Mouse (Mus musculus) common myeloid progenitor, adult 5-6 weeks (primary cell): Measurements from ENCODE around the gene Ptprs. TPM values are rescaled to one million over a fixed set of nuclear protein-coding genes. Genes with fewer than 3 reads are reported as not detected.

Experiments
- ATAC-seq: replicated peaks from 2 replicates; pipeline ENCODE4 v1.8.0; 2016; ENCODE audit warnings: low read depth, mild to moderate bottlenecking, moderate TSS enrichment, inconsistent platforms; ENCODE audit not compliant: poor library complexity, severe bottlenecking
- total RNA-seq: library from RNA; stranded (forward); fragments of 200-1000, 187-1606 nt; gene quantifications from 2 replicates; pipeline ENCODE4 v1.2.3, GENCODE M21; 2017

The Ptprs gene
- total RNA-seq, 1 experiment from 2014 or later, result 105 TPM

DNA sequence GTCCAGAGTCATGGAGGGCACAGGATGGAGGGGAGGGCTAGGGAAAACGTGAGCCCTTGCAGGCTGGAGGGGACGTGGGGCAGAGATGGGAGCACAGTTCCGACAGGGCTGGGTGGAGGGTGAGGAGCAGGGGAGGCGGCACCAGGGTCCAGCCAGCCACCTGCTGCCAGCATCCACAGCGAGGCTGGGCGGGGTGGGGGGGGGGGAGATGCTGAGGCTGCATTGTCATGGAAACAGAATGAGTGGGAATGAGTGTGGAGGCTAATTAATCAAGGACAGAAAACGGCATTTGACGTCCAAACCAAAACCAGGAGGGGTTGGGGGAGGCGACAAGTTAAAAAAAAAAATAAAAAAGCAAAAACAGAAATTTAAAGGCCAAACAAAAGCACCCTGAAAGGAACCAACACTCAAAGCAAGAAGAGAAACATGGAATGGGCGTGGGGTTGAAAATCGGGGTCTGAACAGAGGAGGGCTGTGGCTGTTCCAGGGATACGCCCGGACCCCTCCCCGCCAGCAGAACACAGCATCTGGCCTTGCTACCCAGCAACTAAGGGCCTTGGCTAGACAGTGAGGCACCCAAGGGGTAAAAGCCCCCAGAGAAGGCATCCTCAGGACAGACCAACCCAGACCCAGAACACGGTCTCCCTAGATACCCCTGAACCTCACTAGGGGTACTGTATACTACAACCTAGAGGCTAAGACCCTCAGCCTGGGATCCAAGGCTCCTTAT is 36.4 kb downstream of the Ptprs start:
- no peak for ATAC-seq

DNA sequence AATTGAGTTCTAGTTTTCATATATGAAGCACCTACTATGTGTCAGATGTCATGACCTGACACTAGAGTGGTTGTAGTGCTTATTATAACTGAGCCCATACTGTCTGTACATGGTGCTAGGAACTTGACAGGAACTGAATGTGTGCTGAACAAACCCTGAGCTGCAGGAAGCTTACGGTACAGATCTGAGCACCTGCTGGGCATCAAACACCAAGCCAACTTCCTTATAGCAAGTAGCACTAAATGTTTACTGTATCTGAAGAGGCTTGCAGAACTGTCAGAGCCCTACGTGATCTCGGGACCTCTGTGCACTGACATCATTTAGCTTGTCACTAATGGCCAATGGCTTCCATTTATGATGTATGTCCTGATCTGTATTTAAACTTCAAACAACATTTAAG is 44.7 kb downstream of the Ptprs start:
- no peak for ATAC-seq

DNA sequence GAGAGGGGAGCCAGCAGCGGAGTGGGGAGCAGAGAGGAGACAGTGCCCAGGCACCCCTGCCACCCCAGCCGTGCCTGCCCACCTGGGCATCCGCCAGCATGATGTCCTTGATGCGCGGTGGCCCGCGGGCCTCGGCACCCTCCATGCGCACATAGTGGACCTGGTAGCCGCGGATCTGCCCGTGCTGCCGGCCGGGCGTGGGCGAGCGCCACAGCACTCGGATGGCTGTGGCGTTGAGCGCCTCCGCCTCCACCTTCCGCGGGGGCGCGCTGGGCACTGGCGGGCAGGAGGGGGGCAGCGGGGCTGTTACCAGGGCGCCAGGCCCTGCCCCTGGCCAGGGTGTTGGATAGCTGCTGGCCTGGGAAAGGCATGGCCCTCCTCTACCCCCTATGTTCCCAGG is 48.4 kb downstream of the Ptprs start:
- no peak for ATAC-seq

DNA sequence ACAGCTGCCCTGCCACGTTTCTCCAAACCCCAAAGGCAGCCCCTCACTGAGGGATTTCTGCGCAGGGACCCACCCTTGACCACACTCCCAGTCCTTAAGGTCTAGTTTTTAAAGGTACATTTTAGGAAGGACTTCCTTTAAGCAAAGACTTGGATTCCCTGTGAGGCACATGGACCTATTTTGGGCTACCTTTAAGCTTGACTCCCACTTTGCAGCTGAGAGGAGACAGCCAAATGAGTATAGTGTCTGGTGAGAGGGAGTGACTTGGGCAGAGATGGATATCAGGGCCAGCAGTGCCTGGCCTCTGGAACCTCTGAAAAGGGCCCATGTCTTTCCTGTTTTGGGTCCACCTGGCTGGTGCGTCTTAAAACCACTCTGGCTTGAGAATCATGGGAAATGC is 50.3 kb downstream of the Ptprs start:
- ATAC-seq, result no peak

DNA sequence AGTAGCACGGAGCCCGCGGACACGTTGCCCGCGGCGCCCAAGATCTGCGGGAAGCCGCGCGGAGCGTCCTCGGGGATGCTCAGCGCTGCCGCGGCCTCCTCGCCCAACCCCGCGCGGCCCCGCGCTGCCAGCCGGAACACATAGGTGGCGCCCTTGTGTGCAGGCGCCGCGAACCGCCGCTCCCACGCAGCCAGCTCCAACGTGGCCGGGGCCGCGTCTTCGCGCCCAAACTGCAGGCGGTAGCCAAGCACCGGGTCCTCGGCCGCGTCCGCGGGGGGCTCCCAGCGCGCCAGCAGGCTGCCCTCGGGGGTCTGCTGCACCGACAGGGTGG is 50.7 kb downstream of the Ptprs start:
- ATAC-seq, result peak; percentile 75

DNA sequence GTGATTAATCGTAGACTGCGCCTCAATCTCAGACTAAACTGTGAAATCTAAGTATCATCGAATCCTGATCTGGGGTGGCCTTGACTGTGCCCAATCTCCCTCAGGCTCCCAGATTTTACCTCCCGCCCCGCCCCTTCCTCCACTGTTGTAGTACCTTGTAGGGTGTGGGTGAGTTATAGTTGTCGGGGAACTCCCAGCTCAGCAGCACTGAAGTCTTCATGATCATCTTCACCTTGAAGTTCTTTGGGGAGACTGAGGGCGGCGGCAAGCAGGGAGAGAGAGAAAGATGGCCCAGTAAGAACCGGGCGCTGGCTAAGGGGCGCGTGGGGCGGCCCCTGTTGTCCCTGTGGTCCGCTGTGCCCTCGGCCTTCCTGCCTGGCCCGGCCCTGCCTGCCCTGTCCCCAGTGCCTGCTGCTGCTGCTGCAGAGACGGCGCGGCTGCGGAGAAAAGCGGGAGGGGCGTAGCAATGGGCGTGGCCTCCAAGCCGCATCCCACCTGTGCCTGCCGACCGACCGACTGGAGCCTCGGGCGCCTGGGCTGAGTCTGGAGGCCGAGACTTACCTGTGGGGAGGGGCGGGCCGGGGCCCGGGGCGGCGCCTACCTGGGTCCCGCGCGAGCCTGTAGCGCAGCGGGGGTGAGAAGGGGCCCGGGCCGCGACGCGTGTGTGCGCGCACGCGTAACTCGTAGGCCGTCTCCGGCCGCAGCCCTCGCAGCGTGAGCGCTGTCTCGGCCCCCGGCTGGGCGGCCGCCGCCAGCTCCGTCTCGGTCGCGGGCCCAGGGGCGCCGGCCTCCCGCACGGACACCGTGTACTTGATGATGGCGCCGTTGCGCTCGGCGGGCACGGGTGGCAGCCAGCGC is 51.3 kb downstream of the Ptprs start:
- peak; percentile 52 for ATAC-seq

DNA sequence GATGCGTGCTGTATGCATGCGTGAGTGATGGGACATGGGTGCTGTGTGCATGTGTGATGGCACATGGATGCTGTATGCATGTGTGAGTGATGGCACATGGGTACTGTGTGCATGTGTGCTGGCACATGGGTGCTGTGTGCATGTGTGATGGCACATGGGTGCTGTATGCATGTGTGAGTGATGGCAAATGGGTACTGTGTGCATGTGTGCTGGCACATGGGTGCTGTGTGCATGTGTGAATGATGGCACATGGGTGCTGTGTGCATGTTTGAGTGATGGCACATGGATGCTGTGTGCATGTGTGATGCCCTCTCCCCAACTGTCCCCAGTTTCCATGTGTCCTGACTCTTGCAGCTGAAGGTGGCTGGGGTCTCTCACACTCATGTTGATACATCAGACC is 56.3 kb downstream of the Ptprs start:
- no peak for ATAC-seq

DNA sequence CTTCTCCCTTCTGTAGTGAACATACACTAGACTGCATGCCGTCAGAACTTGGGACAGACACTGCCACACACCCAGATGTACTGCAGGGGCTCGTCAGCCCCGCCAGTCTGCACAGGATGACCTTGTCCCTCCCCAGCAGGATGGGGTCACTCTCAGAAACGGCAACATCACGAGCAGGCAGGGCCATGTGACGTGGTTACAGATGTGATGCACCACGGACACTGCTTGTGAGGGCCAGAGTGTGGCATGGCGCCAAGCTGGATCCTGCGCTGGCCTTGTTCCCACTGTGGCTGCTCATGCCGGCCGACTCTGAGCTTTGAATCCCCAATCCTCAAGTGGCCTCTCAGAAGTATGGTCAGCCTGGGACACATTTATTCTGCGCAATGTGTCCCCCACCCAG is 58.0 kb downstream of the Ptprs start:
- ATAC-seq, result no peak

DNA sequence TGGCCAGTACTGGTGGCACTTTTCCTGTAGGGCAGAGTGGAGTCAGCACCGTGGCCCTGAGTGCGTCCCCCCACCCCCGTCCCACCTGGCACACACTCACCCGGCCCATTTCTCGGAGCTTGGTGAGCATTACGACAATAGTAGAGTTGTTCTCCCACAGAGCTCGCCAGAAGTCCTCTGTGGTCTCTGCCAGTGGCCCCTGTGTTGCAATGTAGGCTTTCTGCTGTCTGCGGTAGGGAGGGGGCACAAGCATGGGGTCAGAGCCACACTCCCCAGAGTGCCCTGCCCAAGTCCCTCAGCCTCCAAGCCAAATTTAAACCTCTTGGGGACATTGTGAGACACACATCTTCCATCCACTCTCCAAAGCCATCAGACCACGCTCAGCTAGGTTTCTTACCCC is 61.5 kb downstream of the Ptprs start:
- no peak for ATAC-seq

DNA sequence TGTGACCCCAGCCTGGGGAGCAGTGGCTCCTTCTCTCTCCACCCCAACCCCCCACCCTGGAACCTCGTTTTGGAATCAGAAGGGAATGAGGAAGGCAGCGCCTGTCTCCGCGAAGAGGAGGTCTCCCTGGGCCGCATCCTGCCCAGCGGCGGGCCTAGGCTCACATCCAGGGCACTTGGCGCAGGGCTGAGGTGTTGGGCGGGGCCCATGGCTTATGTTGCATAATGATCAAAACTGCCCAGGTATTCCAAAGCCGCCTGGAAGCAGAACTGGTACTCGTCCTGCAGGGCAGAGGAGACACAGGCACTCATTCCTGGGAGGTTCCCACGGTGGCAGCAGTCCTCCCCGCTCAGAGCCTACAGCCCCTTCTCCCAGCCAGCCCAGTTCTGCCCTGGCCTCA is 63.2 kb downstream of the Ptprs start:
- ATAC-seq, result no peak

DNA sequence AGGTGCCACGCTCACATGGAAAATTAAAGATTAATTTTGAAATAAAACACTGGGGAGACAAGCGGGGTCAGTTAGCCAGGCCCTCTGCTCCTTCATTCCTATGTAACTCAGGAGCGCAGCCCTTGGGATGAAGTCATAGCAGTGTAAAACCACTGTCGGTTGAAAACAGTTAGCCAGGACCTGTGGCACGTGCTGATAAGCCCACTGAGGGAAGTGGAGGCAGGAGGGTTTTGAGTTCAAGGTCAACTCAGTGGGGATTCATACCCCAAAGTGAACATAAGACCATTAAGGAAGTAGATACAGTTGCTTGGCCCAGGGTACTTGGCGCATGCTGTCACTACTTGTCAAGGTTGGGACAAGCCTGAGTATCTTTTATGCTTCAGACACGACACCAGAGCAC is 64.8 kb downstream of the Ptprs start:
- no peak for ATAC-seq

DNA sequence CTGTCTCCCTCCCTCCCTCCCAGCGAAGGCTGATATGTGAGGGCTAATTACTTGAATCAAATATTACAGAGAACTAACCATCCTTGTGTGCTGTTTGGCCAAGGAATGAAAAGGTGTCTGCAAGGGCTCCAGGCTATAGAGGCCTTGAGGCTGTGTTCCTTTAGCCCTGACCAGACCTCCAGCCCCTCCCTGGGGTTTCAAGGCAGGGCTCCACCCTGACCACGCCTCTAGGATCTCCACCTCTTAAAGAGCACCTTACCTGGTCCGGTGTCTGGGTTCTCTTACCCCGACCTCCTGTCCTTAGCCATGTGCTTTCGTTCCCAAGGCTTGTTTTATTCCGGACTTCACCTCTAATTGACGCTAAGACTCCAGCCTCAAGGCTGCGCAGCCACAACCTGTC is 66.5 kb downstream of the Ptprs start:
- ATAC-seq, result no peak

DNA sequence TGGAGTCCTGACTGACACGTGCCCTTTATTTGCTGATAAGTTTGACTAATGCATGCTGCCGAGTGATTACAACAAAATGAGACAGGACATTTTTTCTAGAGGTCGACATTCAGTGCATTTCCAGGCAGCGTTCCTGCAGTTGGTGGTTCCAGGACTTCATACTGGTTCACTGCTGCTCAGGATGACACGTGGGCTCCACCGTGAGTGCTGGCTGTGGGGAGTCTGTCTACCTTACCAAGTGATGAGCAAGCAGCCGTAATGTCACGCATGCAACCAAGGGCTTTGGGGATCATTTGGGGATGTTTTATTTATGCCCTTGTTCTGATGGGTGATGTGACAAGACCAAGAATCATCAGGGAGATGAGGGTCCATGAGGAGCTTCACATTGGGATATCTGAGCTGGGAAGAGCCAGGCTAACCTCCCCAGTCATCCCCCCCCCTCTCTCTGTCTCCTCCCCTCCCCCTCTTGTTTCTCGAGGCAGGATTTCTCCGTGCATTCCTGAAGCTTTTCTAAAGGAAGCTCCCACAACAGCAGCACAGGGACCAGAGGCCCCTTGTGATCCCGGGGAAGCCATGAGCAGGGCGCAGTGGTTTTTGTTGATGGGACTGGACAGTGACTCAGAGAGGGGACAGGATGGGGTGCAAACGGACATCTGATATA is 67.2 kb downstream of the Ptprs start:
- no peak for ATAC-seq

DNA sequence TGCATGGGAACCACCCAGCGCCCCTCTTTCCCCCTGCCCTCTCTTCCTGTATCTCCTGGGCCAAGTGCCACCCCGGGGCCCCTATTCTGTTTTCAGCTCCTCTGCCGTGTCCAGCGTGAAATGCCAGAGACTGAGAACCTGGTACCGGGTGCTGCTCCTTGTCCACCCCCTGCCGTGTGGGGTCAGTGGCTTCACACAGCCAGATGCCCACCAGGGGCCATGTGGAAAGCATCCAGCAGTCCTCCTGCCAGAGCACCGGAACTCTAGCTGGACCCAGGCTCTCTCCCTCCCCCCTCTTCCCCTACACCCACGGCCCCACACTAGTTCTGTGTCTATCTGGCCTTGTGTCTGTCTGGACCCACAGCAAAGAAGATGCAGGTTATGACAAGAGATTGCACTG is 68.9 kb downstream of the Ptprs start:
- no peak for ATAC-seq

DNA sequence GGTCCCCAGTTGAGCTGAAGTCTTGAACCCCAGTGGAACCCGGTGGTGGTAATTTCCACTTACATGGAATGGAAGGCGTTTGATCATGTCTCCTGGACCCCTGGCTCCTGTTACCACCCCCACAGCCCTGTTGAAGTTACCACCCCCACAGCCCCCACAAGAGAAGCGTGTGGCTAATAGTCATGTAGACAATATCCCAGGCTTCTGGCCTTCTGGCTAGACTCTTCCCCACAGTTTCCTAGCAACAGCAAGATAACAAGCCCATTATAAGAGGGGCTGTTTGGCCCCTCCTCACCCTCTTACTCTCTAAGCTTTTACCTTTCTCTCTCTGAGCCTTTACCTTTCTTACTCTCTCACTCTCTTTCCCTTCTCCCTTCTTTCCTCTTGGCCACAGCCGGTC is 69.4 kb downstream of the Ptprs start:
- no peak for ATAC-seq

DNA sequence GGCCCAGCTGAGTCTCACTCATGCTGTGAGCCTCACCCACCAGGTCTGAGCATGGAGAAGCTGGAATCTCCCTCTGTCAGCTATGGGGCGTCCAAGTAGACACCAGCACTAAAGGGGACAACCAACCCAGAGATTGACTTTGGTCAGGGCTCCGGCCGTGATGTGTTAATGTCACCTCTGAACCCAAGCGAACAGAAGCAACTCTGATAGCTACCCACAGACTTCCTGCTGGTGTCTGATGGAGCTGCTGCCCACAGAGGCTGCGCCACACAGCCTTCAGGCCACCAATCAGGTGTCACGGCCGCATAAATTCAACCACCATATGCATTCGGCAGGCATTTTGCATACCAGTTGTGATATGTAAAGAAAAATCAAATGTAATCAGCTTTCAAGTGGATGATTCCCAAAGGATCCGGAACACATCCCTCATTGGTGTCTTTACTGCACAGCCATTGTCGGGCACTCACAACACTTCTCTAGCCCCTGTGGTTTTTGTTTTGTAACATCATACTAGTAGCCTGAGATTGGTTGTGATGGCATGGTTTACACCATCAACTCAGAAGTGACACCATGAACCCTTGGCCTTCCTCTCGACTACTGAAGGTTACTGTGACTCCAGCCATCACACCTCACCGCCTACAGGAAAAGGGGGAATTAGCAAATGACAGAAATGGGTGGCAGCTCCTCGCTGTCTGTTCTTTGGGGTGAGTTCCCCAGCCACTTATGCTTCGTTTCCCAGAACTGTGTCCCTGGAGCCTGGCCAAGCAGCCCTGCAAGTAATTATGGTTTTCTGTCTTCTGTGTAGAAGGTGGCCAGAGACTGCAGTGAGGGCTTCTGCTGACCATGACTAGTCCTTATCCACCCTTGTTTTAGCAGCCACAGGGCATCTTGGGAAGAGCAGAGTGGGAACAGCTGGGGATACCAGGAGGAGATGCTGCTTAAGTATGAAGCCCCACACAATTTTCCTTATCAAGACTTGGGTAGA is 70.1 kb downstream of the Ptprs start:
- peak; percentile 64 for ATAC-seq

DNA sequence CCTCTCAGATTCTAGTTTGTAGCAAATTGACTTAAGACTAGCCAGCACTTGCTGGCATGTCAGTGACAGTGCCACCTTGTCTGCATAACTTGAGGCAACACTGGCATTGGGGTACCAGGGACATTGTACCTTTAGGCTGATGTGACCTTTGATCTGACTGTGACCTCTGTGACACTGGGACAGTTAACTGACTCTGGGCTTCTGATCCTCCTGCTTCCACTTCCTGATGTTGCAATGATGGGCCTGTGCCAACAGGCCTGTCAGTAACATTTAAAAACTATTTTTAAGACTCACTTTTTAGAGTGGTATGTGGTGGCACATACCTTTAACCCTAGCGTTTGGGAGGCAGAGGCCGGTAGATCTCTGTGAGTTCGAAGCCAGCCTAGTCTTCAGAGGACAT is 70.9 kb downstream of the Ptprs start:
- ATAC-seq, result 0 out of 2 replicates have a peak, but pooled peaks have one; percentile 9

DNA sequence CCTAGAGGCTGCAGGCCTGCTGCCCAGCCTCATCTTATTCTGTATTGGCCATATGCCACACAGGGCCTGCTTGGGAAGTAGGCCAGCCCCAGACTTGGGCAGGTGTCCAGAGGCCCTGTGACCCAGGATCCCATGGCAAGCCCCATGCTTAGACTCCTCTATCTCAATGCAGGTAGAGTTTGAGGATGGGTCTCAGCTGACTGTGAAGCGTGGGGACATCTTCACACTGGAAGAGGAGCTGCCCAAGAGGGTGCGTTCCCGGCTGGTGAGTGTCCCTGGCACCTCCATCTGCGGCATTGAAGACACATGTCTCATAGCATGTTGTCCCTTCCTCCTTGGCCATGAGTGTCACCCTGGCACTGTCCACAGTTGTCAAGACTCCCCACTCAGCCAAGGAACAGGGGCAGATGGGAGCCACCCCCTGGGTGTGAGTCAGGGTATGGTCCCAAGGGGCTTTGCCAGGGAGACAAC is 75.2 kb downstream of the Ptprs start:
- no peak for ATAC-seq

DNA sequence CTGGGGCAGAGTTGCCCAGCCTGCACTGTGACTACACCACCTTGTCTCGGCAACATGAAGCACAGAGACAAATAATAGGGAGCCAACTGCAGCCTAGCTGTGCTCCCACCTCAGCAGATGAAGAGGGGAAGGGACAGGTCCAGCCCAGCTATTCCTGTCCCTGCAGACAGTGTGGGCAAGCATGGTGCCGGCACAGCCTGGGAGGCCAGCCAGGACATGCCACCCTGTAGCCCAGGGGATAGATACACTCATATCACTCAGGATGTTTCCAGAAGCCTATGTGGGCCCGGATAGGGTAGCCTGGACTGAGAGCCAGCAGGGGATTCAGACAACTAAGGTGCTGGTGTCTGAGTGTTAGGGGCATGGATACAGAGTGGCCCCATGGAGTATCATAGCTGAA is 76.1 kb downstream of the Ptprs start:
- ATAC-seq, result no peak

DNA sequence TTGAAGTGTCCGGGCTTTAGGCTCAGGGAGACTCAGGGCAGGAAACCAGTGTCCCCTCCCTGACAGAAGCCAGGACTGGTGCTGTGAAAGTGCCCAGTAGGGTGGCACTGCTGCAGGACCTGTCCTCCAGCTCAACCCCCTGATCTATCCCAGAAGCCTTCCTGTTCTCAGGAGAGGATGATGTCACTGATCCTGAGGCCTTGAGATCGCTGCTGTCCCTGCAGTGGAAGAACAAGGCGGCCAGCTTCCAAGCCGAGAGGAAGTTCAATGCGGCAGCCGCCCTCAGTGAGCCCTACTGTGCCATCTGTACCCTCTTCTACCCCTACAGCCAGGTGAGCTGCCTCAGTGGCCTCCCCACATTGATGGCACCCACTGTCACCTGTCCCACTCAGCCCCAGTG is 80.2 kb downstream of the Ptprs start:
- no peak for ATAC-seq
